Mouse (Mus musculus) forebrain, embryonic 10.5 days (tissue): Measurements from ENCODE around the gene Cd164. TPM values are rescaled to one million over a fixed set of nuclear protein-coding genes. Genes with fewer than 3 reads are reported as not detected.
A peak's percentile ranks its signal among the peaks of the same experiment; 100 is the strongest.
"Not testable (repeated sequence)": the region's sequence is repeated elsewhere in the genome, so short reads cannot be mapped to it uniquely, and the experiment has no call there.

Source experiments
- DNase-seq: peaks from one replicate; pipeline ENCODE4 v3.0.0-alpha.2; 2017; ENCODE audit warnings: low spot score; ENCODE audit errors: extremely low spot score
- H3K27ac ChIP-seq: fragments of 300-500 bp; sonication (generic); 2 replicates; pipeline ENCODE4 v1.5.1; 2016; ENCODE audit warnings: mild to moderate bottlenecking
- H3K27me3 ChIP-seq: fragments of 300-500 bp; sonication (generic); 2 replicates; pipeline ENCODE4 v1.6.1; 2016; ENCODE audit warnings: mild to moderate bottlenecking; ENCODE audit not compliant: poor library complexity, severe bottlenecking
- H3K36me3 ChIP-seq: fragments of 300-500 bp; sonication (generic); replicated peaks from 2 replicates; pipeline ENCODE4 v1.6.1; 2016; ENCODE audit warnings: mild to moderate bottlenecking, moderate library complexity
- H3K4me1 ChIP-seq: fragments of 300-500 bp; sonication (generic); 2 replicates; pipeline ENCODE4 v1.6.1; 2016
- H3K4me3 ChIP-seq: fragments of 300-500 bp; sonication (generic); 2 replicates; pipeline ENCODE4 v1.5.1; 2016; ENCODE audit warnings: mild to moderate bottlenecking, moderate library complexity
- H3K9me3 ChIP-seq: fragments of 300-500 bp; sonication (generic); 2 replicates; pipeline ENCODE4 v1.6.1; 2016; ENCODE audit warnings: mild to moderate bottlenecking, moderate library complexity
- WGBS: fragments of 180-500 bp; shearing (Covaris S2); methylation state at CpG from one replicate; pipeline ENCODE4 v1.1.7; 2016; 5-methylcytosine and 5-hydroxymethylcytosine counted together
- polyA plus RNA-seq: library from polyadenylated mRNA; unstranded; fragments of >200 nt; fragmentation: Nextera tagmentation; extraction: Ambion mirVana; gene quantifications from 2 replicates; pipeline ENCODE4 v1.2.1, GENCODE M21; 2016

The Cd164 gene
- polyA plus RNA-seq, 1 experiment from 2014 or later = 125 TPM

DNA sequence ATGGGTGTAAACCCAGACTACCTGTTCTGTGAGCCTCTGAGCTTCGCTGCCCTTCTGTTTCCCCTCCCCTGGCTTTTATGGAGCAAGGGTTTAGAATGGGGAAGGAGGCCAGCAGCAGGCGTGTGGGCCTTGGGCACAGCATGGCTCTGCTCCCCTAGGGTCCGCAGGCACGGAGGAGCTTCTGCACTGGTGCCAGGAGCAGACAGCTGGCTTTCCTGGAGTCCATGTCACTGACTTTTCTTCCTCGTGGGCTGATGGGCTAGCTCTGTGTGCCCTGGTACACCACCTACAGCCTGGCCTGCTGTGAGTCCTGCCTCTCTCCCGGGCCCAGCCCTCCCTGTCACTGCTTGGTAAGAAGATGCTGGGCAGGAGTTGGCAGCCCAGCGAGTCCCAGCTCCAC, 36.8 kb upstream of the Cd164 start:
- H3K4me3 ChIP-seq = no peak overlapping the region
- H3K36me3 ChIP-seq = peaks cover 94% of the 10 kb centered on the region
- 87% methylated on average over 7 of the region's 7 CpGs for WGBS
- H3K9me3 ChIP-seq = no peaks in the 10 kb centered on the region
- H3K4me1 ChIP-seq = peaks cover 29% of the 10 kb centered on the region
- no peak for DNase-seq
- H3K27me3 ChIP-seq = no peaks in the 10 kb centered on the region
- H3K27ac ChIP-seq = no peak overlapping the region

- Histone ChIP-seq H3K27ac (no peak overlapping the region), H3K9me3 (no peaks in the 10 kb centered on the region), H3K27me3 (no peaks in the 10 kb centered on the region), H3K36me3 (peaks cover 81% of the 10 kb centered on the region), H3K4me3 (no peak overlapping the region), H3K4me1 (peaks cover 49% of the 10 kb centered on the region)
- WGBS = 94% methylated on average over 16 of the region's 16 CpGs
- no peak for DNase-seq
Measured at GRCm38 (mm10) chr10:41485778-41486177, 33.4 kb upstream of the Cd164 start.

DNA sequence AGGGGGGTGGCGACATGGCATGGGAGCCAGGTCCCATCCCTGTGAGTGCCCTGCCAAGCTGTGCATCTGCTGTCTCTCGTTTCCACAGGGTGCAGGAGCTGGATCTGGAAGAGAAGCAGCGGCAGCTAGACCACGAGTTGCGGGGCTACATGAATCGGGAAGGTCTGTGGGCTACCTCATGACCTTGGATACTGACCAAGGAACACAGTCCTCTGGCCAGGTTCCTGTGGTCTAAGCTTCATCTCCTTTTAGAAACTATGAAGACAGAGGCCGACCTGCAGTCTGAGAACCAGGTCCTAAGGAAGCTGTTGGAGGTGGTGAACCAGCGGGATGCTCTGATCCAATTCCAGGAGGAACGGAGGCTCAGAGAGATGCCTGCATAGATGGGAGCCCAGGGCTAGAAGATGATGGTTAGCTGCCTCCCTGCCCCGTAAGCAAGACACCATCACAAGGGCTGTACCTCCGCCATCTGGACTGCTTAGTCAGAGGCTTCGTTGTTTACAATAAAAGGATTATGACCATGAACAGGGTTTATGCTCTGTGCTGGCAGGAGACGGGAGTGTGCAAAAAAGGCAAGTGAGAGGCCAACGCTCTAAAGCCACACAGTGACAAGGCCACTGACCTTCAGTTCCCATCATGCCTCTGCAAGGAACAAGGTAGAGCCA, 32.6 kb upstream of the Cd164 start:
- H3K27me3 ChIP-seq = no peaks in the 10 kb centered on the region
- no peak overlapping the region for H3K4me3 ChIP-seq
- H3K4me1 ChIP-seq = peaks cover 46% of the 10 kb centered on the region
- no peaks in the 10 kb centered on the region for H3K9me3 ChIP-seq
- H3K36me3 ChIP-seq = peaks cover 72% of the 10 kb centered on the region
- WGBS = 88% methylated on average over 14 of the region's 14 CpGs
- H3K27ac ChIP-seq = no peak overlapping the region
- no peak for DNase-seq

GRCm38 (mm10) chr10:41488877-41489276, 30.3 kb upstream of the Cd164 start:
- Histone ChIP-seq H3K27me3 (no peaks in the 10 kb centered on the region), H3K4me3 (peak overlapping the region; percentile 73), H3K4me1 (peaks cover 46% of the 10 kb centered on the region), H3K9me3 (no peaks in the 10 kb centered on the region), H3K27ac (peak overlapping the region; percentile 92; the same call in 1 of the 2 replicates), H3K36me3 (peaks cover 50% of the 10 kb centered on the region)
- no peak for DNase-seq
- WGBS = 66% methylated on average over 7 of the region's 7 CpGs

DNA sequence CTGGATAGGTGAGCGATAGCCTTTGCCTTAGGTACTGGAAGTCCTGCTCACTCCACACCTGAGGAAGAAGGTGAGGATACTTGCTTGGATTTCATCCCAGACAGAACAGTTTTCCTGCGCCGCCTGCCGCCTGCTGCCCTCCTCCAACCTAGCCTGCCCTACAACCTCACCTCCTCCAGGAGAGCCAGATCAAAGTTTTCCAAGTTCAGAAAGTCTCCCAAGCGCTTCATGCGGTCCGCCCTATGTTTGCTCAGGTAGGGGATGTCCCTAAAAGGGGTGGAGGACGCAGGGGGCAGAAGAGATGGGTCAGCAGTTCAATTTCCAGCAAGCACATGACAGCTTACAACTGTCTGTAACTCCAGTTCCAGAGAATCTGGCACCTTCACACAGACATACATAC, 29.9 kb upstream of the Cd164 start:
- Histone ChIP-seq H3K27me3 (no peaks in the 10 kb centered on the region), H3K9me3 (no peaks in the 10 kb centered on the region), H3K36me3 (peaks cover 46% of the 10 kb centered on the region), H3K27ac (peak overlapping the region; percentile 92), H3K4me1 (peaks cover 46% of the 10 kb centered on the region), H3K4me3 (peak overlapping the region; percentile 73)
- DNase-seq = no peak
- 46% methylated on average over 8 of the region's 8 CpGs for WGBS

- peaks cover 40% of the 10 kb centered on the region for H3K36me3 ChIP-seq
- under 1% methylated on average over 50 of the region's 50 CpGs for WGBS
- H3K4me3 ChIP-seq = peak within 1 kb of the TSS; percentile 73
- H3K4me1 ChIP-seq = peaks cover 46% of the 10 kb centered on the region
- peak within 1 kb of the TSS; percentile 92 for H3K27ac ChIP-seq
- no peaks in the 10 kb centered on the region for H3K9me3 ChIP-seq
- peak; percentile 98 for DNase-seq
- no peaks in the 10 kb centered on the region for H3K27me3 ChIP-seq
Measured at GRCm38 (mm10) chr10:41489708-41490517, 29.3 kb upstream of the Cd164 start, which contains the start of the genes Smpd2 and Ppil6. TSS of gene Smpd2 (minus strand) at chr10:41490369. TSS of gene Ppil6 (plus strand) at chr10:41490439.

DNA sequence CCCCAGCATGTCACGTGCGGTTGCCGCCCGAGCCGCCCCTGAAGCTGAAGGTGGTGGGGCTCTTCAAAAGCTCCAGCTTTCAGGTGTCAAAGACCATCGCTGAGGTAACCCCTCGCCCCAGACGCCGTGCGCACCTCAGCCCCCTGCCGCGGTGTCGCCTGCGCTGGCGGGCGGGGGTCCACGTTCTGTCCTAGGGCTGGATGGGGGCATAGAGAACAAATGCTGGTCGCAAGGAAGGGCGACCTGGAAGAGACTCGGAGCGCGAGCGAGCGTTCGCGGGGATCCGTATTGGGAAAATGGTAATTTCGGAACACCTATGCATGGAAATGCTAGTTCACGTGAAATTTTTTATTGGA, 28.7 kb upstream of the Cd164 start:
- Histone ChIP-seq H3K4me1 (peaks cover 46% of the 10 kb centered on the region), H3K36me3 (peaks cover 34% of the 10 kb centered on the region), H3K27me3 (no peaks in the 10 kb centered on the region), H3K4me3 (peak overlapping the region; percentile 73), H3K9me3 (no peaks in the 10 kb centered on the region), H3K27ac (peak overlapping the region; percentile 92)
- no peak for DNase-seq
- WGBS = under 1% methylated on average over 29 of the region's 29 CpGs

DNA sequence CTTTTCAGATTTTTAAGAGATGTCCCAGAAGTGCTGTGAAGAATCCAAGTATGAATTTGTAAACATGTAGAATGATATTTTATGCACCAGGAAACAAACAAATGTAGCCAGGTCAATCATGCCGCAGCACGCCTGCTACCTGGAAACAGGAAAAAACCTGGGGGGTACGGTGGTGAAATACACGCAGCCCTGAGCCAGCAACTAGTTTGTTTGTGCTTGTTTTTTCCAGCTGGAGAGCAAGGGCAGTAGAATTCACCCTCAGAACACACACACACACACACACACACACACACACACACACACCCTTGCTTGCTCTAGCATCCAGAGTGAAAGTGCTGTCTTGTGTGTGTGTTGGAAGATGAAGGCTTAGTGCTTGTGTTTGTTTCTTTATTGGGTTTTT, 28.1 kb upstream of the Cd164 start:
- DNase-seq = no peak
- Histone ChIP-seq H3K27ac (no peak overlapping the region), H3K9me3 (no peaks in the 10 kb centered on the region), H3K36me3 (peaks cover 28% of the 10 kb centered on the region), H3K27me3 (no peaks in the 10 kb centered on the region), H3K4me1 (peaks cover 46% of the 10 kb centered on the region), H3K4me3 (peak overlapping the region; percentile 73)
- 68% methylated on average over 4 of the region's 4 CpGs for WGBS

GRCm38 (mm10) chr10:41500941-41501340, 18.3 kb upstream of the Cd164 start:
- Histone ChIP-seq H3K27me3 (no peaks in the 10 kb centered on the region), H3K4me1 (no peaks in the 10 kb centered on the region), H3K9me3 (no peaks in the 10 kb centered on the region), H3K27ac (no peak overlapping the region), H3K36me3 (no peaks in the 10 kb centered on the region), H3K4me3 (no peak overlapping the region)
- 69% methylated on average over 4 of the region's 4 CpGs for WGBS
- DNase-seq = no peak

GRCm38 (mm10) chr10:41504996-41505395, 14.2 kb upstream of the Cd164 start:
- no peak overlapping the region for H3K4me3 ChIP-seq
- H3K27ac ChIP-seq = no peak overlapping the region
- no peaks in the 10 kb centered on the region for H3K4me1 ChIP-seq
- H3K9me3 ChIP-seq = no peaks in the 10 kb centered on the region
- WGBS = 100% methylated on average over 1 of the region's 1 CpGs
- H3K27me3 ChIP-seq = no peaks in the 10 kb centered on the region
- H3K36me3 ChIP-seq = no peaks in the 10 kb centered on the region
- no peak for DNase-seq

DNA sequence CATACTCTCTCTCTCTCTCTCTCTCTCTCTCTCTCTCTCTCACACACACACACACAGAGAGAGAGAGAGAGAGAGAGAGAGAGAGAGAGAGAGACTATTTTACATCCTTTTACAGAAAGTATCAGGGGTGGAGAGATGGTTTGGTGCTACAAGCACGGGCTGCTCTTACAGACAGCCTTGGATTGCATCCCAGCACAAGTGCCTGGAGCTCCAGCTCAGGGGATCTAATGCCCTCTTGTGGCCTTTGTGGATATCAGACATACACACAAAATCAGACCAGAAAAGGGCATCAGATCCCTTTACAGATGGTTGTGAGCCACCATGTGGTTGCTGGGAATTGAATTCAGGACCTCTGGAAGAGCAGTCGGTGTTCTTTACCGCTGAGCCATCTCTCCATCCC, 13.8 kb upstream of the Cd164 start:
- not testable (repeated sequence) for H3K27ac ChIP-seq, H3K4me3 ChIP-seq, H3K36me3 ChIP-seq, H3K27me3 ChIP-seq, H3K9me3 ChIP-seq, H3K4me1 ChIP-seq
- 3% methylated on average over 3 of the region's 3 CpGs for WGBS
- peak; percentile 56 for DNase-seq

DNA sequence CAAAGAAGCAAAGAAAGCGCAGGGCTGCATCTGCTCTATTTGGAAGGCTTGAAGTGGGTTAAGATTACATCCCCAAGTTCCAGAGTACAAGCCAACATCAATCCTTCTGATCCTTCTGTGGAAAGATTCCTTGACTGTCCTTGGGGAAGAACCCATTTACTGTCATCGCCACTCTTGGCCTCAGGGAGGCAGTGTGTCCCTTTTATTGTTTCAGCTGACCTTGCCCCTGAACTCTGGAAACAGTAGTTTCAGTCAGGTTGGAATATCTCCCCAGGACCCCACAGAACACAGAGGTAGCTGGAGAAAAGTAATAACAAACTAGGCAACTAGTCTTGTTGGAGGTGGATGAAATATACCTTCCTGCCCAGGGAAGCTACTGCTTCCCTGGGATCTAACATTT, 10.1 kb upstream of the Cd164 start:
- no peaks in the 10 kb centered on the region for H3K9me3 ChIP-seq
- no peak for DNase-seq
- no peaks in the 10 kb centered on the region for H3K36me3 ChIP-seq
- no peak overlapping the region for H3K27ac ChIP-seq
- no peaks in the 10 kb centered on the region for H3K4me1 ChIP-seq
- H3K4me3 ChIP-seq = no peak overlapping the region
- 41% methylated on average over 2 of the region's 2 CpGs for WGBS
- H3K27me3 ChIP-seq = no peaks in the 10 kb centered on the region

DNA sequence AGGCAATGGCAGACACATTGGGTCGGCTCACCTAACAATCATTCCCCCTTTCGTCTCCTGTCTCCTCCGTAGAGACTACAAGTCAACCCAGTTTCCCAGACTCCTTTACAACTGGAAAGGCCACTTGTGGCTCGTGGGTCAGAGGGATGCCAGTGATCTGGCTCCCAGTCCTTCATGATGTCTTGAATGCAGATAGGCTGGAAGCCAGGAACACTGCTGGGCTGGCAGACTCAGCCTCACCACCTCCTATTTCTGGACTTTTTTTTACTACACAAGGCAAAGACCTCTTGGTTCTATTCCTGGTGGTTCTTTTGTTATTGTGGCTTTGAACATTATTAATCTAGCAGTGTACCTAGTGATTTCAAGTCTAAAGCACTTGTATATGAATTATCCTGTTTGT, 4.9 kb upstream of the Cd164 start:
- Histone ChIP-seq H3K4me1 (peaks cover 6% of the 10 kb centered on the region), H3K27ac (no peak overlapping the region), H3K9me3 (no peaks in the 10 kb centered on the region), H3K36me3 (no peaks in the 10 kb centered on the region), H3K4me3 (no peak overlapping the region), H3K27me3 (no peaks in the 10 kb centered on the region)
- DNase-seq = no peak
- WGBS = 79% methylated on average over 4 of the region's 4 CpGs
